Mouse (Mus musculus): ENCODE data around the gene Efna3.

- TF ChIP-seq CTCF (IDR thresholded peaks at IDR 0.05; ENCODE audit: borderline replicate concordance, control insufficient read depth, extremely low read depth, insufficient read depth, low read length, poor library complexity) (no peak), POLR2A (IDR thresholded peaks at IDR 0.05; ENCODE audit: control insufficient read depth, extremely low read depth, insufficient read depth, low read length, poor library complexity) (no peak)
Observed at GRCm38 (mm10) chr3:89343279-89343678, 20.5 kb upstream of the Efna3 start.

Measured in thymus, adult 2 months (tissue).